Mouse (Mus musculus): Measurements from ENCODE around the gene Bmpr1b.

The Bmpr1b gene

GRCm38 (mm10) chr3:141818615-141819312 lies 350.5 kb downstream of the Bmpr1b start:
- no peak for DNase-seq (ENCODE audit: low read depth)

GRCm38 (mm10) chr3:141814776-141815175 lies 354.4 kb downstream of the Bmpr1b start:
- no peak for DNase-seq (ENCODE audit: low read depth)

GRCm38 (mm10) chr3:141811348-141811747 lies 357.9 kb downstream of the Bmpr1b start:
- no peak for DNase-seq (ENCODE audit: low read depth)

- no peak for DNase-seq (ENCODE audit: low read depth)
These were observed 358.3 kb downstream of the Bmpr1b start for GRCm38 (mm10) chr3:141810944-141811343.

GRCm38 (mm10) chr3:141809581-141809980 lies 359.6 kb downstream of the Bmpr1b start:
- DNase-seq (ENCODE audit: low read depth) = no peak

- DNase-seq (ENCODE audit: low read depth) = no peak
These were observed 365.1 kb downstream of the Bmpr1b start for GRCm38 (mm10) chr3:141804133-141804532.

GRCm38 (mm10) chr3:141797789-141798188 lies 371.4 kb downstream of the Bmpr1b start:
- no peak for DNase-seq (ENCODE audit: low read depth)

- DNase-seq (ENCODE audit: low read depth) = no peak
These were observed 371.9 kb downstream of the Bmpr1b start for GRCm38 (mm10) chr3:141797372-141797771.

GRCm38 (mm10) chr3:141794371-141794770 lies 374.9 kb downstream of the Bmpr1b start:
- no peak for DNase-seq (ENCODE audit: low read depth)

- DNase-seq (ENCODE audit: low read depth) = no peak
These were observed 375.5 kb downstream of the Bmpr1b start for GRCm38 (mm10) chr3:141793755-141794154.

- no peak for DNase-seq (ENCODE audit: low read depth)
These were observed 377.1 kb downstream of the Bmpr1b start for GRCm38 (mm10) chr3:141792106-141792505.

GRCm38 (mm10) chr3:141791026-141791780 lies 378.0 kb downstream of the Bmpr1b start:
- DNase-seq (ENCODE audit: low read depth) = no peak
